Mouse (Mus musculus) liver, embryonic 15.5 days (tissue): Measurements from ENCODE around the gene Setd1b. TPM values are rescaled to one million over a fixed set of nuclear protein-coding genes. Genes with fewer than 3 reads are reported as not detected.

Experiments
- ATAC-seq: fragments of 200-750 bp; cut with Nextera tagmentation; 2 replicates; pipeline ENCODE4 v1.8.0; 2017; ENCODE audit warnings: moderate number of reproducible peaks, mild to moderate bottlenecking, moderate library complexity; ENCODE audit not compliant: insufficient read depth
- H3K27ac ChIP-seq: fragments of 300-500 bp; sonication (generic); replicated peaks from 2 replicates; pipeline ENCODE4 v1.5.1; 2015; ENCODE audit warnings: mild to moderate bottlenecking, inconsistent platforms
- H3K27me3 ChIP-seq: fragments of 300-500 bp; sonication (generic); 2 replicates; pipeline ENCODE4 v1.6.1; 2015; ENCODE audit warnings: mild to moderate bottlenecking, inconsistent platforms
- H3K36me3 ChIP-seq: fragments of 300-500 bp; sonication (generic); replicated peaks from 2 replicates; pipeline ENCODE4 v1.6.1; 2015; ENCODE audit warnings: moderate library complexity, mild to moderate bottlenecking, inconsistent platforms
- H3K4me1 ChIP-seq: fragments of 300-500 bp; sonication (generic); replicated peaks from 2 replicates; pipeline ENCODE4 v1.6.1; 2015; ENCODE audit warnings: inconsistent platforms
- H3K4me2 ChIP-seq: fragments of 300-500 bp; sonication (generic); 2 replicates; pipeline ENCODE4 v1.6.1; 2015; ENCODE audit warnings: moderate library complexity, mild to moderate bottlenecking, inconsistent platforms
- H3K4me3 ChIP-seq: fragments of 300-500 bp; sonication (generic); replicated peaks from 2 replicates; pipeline ENCODE4 v1.5.1; 2015; ENCODE audit warnings: mild to moderate bottlenecking, inconsistent platforms
- H3K9ac ChIP-seq: fragments of 300-500 bp; sonication (generic); 2 replicates; pipeline ENCODE4 v1.6.1; 2015; ENCODE audit warnings: moderate library complexity, mild to moderate bottlenecking, inconsistent platforms
- H3K9me3 ChIP-seq: fragments of 300-500 bp; sonication (generic); replicated peaks from 2 replicates; pipeline ENCODE4 v1.6.1; 2016; ENCODE audit warnings: inconsistent platforms
- WGBS: fragments of 180-500 bp; shearing (Covaris S2); methylation state at CpG from one replicate; pipeline ENCODE4 v1.1.7; 2015; ENCODE audit warnings: mixed read lengths; ENCODE audit not compliant: insufficient replicate concordance; 5-methylcytosine and 5-hydroxymethylcytosine counted together
- polyA plus RNA-seq: library from polyadenylated mRNA; unstranded; fragments of >200 nt; fragmentation: Nextera tagmentation; extraction: Ambion mirVana; gene quantifications from 2 replicates; pipeline ENCODE4 v1.2.1, GENCODE M21; 2015

The Setd1b gene
- polyA plus RNA-seq, 1 experiment from 2014 or later = 3.9 TPM

DNA sequence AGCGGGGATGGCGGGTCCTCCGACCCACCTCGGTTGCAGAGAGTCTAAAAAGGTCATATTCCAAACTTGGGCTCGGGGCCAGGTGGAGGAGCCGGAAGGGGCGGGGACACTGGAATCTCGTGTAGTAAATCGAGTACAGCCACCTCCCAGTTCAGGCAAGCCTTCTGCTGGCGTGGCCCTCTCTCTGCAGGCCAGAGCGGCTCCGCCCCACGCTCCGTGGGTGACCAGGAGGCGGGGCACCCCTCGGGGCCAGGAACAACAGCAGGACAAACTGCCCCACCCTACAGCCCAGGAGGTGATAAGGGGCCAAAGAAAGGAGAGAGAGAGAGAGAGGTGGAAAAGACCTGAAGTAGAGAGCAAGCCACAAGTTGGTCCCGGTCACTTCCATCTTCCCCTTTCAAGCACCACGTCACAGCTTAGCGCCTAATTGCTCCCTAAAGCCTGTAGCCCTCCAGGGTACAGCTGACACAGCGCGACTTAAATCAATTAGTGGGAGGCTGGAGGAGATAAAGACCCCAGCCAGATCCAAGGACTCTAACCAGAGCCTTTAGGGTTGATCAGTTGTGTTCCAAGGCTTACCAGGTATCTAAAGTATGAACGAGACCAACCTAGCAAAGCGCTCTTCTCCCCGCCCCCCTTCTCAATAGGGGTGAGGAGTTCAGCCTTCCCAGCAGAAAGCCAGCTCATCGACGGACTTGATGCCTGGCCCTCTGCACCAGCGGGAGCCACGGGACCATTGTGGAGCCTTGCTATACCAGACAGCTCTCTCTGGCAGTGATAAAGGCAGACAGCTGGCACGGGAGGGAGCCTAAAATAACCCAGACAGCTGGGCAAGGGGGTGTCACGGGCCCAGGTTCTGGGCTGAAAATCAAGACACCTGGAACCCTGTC is 6.3 kb upstream of the Setd1b start:
- peak overlapping the region; percentile 64 for H3K9ac ChIP-seq
- H3K36me3 ChIP-seq = peaks cover 26% of the 10 kb centered on the region
- peak overlapping the region; percentile 99 for H3K4me2 ChIP-seq
- peak; percentile 35 for ATAC-seq
- peaks cover 88% of the 10 kb centered on the region for H3K4me1 ChIP-seq
- H3K9me3 ChIP-seq = no peaks in the 10 kb centered on the region
- peaks cover 7% of the 10 kb centered on the region; the same call in 1 of the 2 replicates for H3K27me3 ChIP-seq
- 9% methylated on average over 30 of the region's 30 CpGs for WGBS
- peak overlapping the region; percentile 95 for H3K4me3 ChIP-seq
- peak overlapping the region; percentile 99 for H3K27ac ChIP-seq

DNA sequence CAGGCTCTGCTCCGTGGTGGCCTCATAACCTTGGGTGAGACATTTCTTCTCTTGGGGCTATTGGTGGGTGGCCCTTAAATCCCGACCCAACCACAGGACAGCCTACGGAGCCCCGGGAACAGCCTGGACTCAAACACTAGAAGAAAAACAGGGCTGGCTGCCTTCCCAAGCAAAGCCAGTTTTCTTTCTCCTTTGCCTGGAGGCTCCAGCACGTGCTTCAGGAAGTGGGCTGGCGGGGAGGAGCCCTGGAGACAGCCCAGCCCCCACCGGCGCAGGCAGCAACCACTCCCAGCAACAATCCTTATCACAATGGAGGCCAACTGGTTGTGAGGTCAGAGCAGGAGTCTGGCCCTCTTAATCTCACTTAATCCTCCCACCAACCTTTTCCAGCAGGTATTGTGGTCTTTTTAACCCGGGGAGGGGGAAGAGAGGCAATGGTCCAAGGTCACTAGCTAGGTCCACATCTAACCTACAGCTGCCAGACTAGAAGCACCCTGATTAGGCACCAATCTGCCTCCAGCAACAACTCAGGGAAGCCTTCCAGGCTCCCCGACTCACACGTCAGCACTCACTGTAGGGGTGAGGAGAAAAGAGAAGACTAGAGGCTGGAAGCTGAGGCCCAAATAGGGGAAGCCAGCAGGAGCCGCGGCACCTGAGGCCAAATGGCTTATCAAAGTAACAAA is 5.5 kb upstream of the Setd1b start:
- WGBS = under 1% methylated on average over 13 of the region's 13 CpGs

DNA sequence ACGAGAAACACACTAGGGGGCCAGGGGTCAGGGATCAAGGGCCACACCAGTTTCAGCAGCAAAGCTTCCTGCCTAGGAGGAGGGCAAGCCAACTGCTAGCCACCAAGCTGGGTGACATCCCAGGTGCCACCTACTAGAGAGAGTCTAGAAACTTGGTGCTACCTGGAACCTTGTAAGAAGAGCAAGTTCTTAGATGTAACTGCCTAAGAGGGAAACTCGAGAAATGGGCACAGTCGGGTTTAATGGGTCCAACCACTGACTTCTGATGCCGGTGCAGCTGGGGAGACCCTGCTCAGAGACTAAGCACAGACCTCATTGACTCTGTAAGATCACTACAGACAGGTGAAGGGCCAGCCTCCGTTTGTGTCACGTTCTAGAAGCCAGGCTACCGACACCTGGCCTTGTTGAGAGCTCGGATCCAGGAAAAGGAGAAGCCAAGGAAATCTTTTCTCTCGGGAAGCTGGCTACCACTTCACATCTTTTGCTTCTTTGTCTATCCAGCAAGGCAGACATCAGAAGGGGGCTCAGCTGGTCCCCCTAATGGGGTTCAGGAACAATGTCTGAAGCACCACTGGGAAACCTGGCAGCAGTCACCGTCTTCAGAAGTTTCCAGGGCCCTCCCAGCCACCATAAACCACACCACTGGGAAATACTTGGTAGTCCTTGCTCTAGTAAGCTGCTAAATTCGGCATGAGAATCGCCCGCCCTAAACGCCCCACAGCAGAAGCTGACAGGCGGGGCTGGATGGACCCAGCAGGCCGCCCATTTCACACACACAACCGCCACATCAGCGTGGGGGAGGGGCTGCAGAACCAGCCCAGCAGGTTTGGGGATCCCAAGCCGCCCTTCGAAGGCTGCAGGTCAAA is 4.7 kb upstream of the Setd1b start:
- Histone ChIP-seq H3K36me3 (peaks cover 26% of the 10 kb centered on the region), H3K4me2 (peak overlapping the region; percentile 99), H3K4me1 (peaks cover 75% of the 10 kb centered on the region), H3K9me3 (no peaks in the 10 kb centered on the region), H3K27me3 (no peaks in the 10 kb centered on the region), H3K27ac (peak overlapping the region; percentile 99), H3K4me3 (peak overlapping the region; percentile 95), H3K9ac (peak overlapping the region; percentile 99)
- 2% methylated on average over 20 of the region's 20 CpGs for WGBS
- peak; percentile 22 for ATAC-seq

More for the DNA sequence above, 5.5 kb upstream of the Setd1b start:
- H3K4me1 ChIP-seq = peaks cover 83% of the 10 kb centered on the region
- peaks cover 26% of the 10 kb centered on the region for H3K36me3 ChIP-seq
- H3K4me2 ChIP-seq = peak overlapping the region; percentile 99
- ATAC-seq = peak; percentile 62
- no peaks in the 10 kb centered on the region for H3K9me3 ChIP-seq
- peaks cover 3% of the 10 kb centered on the region; the same call in 1 of the 2 replicates for H3K27me3 ChIP-seq
- H3K9ac ChIP-seq = peak overlapping the region; percentile 99
- H3K27ac ChIP-seq = peak overlapping the region; percentile 99
- H3K4me3 ChIP-seq = peak overlapping the region; percentile 95

DNA sequence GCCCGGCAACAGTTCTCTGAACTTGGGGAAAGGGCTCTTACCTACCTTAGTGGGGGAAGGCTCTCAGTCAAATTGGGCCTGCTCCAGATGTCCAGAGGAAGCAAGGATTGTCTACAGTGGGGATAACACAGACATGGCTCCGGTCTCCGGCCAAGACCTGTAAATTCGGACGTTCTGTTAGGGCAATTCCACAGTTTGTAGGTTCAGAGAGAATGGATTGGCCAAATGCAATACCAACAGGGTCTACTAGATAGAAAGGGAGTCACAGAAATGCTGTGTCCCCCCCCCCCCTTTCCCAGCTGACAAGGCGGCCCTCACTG is 4.1 kb upstream of the Setd1b start:
- Histone ChIP-seq H3K27ac (peak overlapping the region; percentile 99), H3K4me3 (peak overlapping the region; percentile 95), H3K27me3 (no peaks in the 10 kb centered on the region), H3K4me1 (peaks cover 69% of the 10 kb centered on the region), H3K9me3 (no peaks in the 10 kb centered on the region), H3K4me2 (peak overlapping the region; percentile 99), H3K36me3 (peaks cover 24% of the 10 kb centered on the region), H3K9ac (peak overlapping the region; percentile 99)
- no peak for ATAC-seq
- 4% methylated on average over 6 of the region's 6 CpGs for WGBS

DNA sequence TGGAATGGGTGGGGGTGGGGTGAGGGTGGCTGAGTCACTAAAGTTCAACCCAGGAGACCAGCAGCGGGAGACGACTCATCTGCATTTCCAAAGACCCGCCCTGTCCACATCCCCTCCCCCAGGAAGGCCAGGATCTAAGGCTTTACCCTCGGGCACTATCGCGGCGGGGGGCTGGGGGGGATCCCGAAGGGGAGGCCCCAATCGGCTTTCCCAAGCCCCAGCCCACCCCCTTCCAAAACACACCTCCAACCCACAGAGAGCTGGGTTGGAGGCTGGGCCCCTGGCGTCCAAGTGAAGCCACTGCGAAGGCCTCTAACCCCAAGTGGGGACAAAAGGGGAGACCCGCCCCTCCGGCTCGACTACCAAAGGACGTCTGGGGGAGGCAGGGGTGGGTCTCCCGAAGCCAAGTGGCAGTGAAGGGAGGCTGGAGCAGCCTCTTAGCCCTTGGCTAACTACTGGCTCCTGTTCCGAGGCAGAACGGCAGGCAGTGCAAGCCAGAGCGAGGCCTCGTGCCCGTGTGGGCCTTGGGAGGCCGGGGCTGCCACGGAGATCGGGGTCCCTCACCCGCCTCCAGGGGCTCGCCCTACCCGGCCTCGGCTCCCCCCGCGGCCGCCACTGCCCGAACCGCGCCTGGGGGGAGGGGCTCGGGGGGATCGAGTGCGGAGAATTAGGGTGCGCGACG is 3.6 kb upstream of the Setd1b start:
- peaks cover 69% of the 10 kb centered on the region for H3K4me1 ChIP-seq
- peak; percentile 45 for ATAC-seq
- under 1% methylated on average over 40 of the region's 40 CpGs for WGBS

DNA sequence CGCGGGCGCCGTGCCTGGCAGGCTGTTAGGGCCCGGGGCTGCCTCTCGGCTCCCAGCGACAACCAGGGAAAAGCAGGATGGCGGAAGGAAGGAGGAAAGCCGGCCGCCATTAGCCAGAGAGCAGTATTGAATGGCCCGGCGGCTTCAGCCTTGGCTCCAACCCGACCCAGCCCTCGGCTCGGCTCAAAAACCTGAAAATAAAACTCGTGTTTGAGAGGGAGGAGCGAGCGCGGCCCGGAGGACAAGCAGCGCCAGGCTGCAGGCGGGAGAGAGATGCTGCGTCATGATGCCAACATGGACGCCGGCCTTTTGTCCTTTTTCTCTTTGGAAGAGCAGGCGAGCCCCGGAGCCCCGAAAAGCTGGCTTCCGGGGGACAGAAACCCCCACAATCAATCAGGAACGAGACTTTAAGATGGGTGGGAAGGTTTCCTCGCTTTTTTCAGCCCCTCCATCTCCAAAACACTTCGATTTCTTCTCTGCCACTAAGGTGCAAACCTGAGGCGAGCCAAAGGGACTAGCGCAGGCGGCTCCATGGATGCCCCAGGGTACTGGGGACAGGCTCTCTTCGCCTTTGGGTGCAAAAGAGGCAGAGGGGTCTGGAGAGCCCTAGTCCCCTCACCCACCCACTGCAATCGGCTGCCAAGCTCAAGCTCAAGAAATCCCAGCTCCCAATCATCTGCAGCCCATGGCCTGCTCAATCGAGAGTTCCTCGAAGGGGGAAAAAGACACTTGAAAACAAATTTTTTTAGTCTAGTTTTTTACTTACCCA is 2.9 kb upstream of the Setd1b start:
- Histone ChIP-seq H3K36me3 (peaks cover 14% of the 10 kb centered on the region), H3K9me3 (no peaks in the 10 kb centered on the region), H3K27ac (peak overlapping the region; percentile 99), H3K27me3 (no peaks in the 10 kb centered on the region), H3K4me1 (peaks cover 69% of the 10 kb centered on the region), H3K9ac (peak overlapping the region; percentile 99), H3K4me3 (peak overlapping the region; percentile 95), H3K4me2 (peak overlapping the region; percentile 99)
- no peak for ATAC-seq
- 1% methylated on average over 39 of the region's 39 CpGs for WGBS

More for the DNA sequence above, 3.6 kb upstream of the Setd1b start:
- H3K9ac ChIP-seq = peak overlapping the region; percentile 99
- peaks cover 21% of the 10 kb centered on the region for H3K36me3 ChIP-seq
- H3K4me3 ChIP-seq = peak overlapping the region; percentile 95
- peak overlapping the region; percentile 99 for H3K4me2 ChIP-seq
- H3K9me3 ChIP-seq = no peaks in the 10 kb centered on the region
- no peaks in the 10 kb centered on the region for H3K27me3 ChIP-seq
- peak overlapping the region; percentile 99 for H3K27ac ChIP-seq

DNA sequence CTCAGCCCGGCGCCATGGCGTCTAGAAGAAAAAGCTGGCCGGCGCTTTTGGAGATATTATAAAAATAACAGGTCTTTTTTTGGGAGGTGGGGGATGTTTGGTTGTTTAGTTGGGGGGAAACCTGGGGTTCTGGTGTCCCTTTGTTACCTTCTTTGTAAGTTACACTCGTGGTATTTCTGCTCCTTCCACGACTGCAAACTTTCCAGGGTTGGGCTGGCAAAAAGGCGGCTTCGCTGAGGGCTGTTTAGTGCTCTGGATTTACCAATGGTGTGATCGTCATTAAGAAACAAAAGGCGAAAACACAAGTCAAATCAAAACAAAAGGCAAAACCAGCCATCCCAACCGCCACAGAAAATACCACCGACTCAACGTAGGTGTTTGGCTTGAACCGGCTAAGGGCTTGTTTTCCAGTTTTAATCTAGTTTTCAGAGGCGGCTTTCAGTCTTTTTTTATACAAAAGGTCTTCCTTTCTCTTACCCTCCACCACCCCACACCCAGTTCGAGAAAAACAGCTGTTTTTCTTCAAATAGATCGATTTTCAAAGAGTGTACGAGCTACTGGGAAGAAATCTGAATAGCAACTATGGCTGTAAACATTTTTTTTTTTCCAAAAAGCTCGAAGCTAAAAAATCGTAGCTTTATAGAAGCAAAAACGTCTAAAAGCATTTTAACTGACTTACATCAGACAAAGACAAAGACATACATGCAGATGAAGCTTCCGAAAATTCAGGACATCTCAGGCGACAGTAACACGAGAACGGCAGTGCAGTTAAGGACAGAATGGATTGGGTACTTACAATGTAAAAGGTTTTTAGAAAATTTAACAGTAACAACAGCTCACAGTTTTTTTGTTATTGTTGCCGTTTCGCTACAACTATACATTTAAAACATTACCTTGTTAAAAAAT is 2.0 kb upstream of the Setd1b start:
- Histone ChIP-seq H3K27me3 (no peaks in the 10 kb centered on the region), H3K36me3 (peaks cover 12% of the 10 kb centered on the region), H3K9me3 (no peaks in the 10 kb centered on the region), H3K4me2 (peak overlapping the region; percentile 99), H3K4me1 (peaks cover 69% of the 10 kb centered on the region), H3K27ac (peak overlapping the region; percentile 99), H3K4me3 (peak overlapping the region; percentile 95), H3K9ac (peak overlapping the region; percentile 99)
- WGBS = 2% methylated on average over 28 of the region's 28 CpGs
- ATAC-seq = no peak

DNA sequence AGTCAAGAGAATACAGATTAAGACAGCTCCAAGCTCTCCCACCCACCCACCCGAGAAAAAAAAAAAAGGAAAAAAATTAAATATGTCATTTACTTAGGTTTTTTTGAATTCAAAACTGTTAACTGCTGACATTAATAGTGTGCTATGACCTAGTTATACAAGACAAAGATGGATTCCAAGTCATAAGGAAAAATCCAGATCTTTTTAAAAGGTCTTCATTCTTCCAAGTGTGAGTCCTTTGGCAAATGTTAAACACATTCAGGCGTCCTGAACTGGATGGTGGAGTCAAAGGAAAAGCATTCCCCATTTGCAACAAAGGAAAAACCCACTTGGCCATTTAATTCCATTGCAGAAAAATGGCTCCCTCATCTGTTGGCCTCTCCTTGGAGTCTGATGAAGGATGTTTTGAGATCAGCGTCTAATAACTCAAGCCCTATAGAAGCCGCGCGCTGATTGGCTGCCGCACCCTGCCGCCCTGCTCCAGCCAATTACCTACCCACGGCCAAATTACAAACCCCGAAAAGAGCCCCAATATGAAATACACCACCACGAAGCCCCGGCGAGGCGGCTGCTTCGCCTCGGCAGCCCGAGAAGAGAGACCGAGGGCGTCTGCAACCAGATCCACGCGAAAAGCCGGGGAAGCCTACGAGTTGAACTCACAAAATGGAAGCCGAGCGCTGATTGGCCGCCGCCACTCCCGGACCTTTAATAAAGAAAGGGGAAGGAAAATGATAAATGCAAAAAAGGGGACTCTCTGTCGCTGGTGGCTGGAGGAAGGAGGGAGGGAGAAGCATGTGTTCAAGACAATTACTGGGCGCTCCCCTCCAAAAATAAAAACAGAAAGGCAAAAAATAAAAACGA is 1.1 kb upstream of the Setd1b start:
- Histone ChIP-seq H3K4me2 (peak overlapping the region; percentile 99), H3K9me3 (no peaks in the 10 kb centered on the region), H3K4me1 (peaks cover 69% of the 10 kb centered on the region), H3K27me3 (no peaks in the 10 kb centered on the region), H3K9ac (peak overlapping the region; percentile 98), H3K36me3 (peaks cover 16% of the 10 kb centered on the region), H3K27ac (peak overlapping the region; percentile 99), H3K4me3 (peak overlapping the region; percentile 95)
- WGBS = under 1% methylated on average over 31 of the region's 31 CpGs
- ATAC-seq = peak; percentile 35
